Mouse (Mus musculus): ENCODE results near the gene Klhl3. TPM values are rescaled to one million over a fixed set of nuclear protein-coding genes. Genes with fewer than 3 reads are reported as not detected.

Klhl3 gene
- total RNA-seq, 4 experiments from 2014 or later: 2.0 to 3.1 (median 2.4) TPM

- DNase-seq (ENCODE audit: low spot score): peak; percentile 55
Observed at GRCm38 (mm10) chr13:58066496-58067389, 46.6 kb downstream of the Klhl3 start.

GRCm38 (mm10) chr13:58066081-58066495 is 47.3 kb downstream of the Klhl3 start:
- DNase-seq (ENCODE audit: low spot score): no peak

DNA sequence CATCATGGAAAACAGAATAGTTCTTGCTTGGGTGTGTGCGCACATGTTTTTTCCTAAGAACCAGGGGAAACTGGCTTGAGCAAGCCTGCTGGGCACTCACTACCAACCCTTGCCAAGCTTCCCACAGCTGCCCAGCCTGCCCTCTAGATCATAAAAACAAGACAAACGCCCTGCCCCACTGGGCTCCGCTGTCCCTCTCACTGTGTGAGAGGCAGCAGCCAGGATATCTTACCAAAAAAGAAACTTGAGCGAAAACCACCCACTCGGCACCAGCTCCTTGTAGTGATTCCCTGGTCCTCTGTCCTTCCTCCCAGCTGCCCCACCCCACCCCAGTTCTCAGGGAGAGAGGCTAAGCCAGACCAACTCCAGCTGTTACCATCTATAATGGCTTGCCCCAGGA is 48.1 kb downstream of the Klhl3 start:
- no peak for DNase-seq (ENCODE audit: low spot score)

DNA sequence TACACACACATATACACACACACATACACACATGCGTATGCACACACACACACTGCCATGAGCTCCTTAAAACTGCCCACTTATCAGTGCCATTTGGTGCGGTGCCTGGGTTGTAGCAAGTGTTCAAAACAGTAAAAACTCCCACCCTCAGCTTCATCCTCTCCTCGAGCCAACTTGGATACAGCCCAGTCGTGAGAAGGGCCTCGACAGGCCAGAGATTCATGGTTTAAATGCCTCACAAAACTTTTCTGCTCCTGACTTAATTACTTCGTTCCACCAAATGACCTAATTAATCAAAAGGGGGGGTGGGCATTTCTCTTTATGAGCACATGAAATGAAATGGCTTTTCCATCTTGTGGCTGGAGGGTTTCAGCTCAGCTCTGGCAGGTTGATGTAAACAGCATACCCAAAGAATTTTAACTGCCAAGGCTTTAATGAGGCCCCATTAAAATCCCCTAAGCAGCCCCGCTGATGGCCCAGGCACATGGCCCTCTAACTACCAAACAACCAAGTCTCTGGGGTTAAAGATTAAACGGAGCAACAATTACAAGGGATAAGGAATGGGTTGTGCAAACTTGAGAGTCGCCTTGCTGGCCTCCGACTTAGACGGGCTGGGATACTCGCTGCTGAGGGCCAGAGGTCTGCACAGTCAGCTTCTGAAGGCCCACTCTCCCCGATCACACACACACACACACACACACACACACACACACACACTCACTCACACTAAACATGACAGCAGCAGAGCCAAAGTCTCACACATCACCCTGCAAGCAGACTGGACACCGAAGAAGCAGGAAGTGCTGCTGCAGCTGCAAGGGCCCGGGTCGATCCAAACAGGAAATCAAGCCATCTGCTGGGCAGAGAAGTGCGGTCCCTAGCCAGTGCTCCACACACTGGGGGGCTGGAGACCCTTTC is 55.2 kb downstream of the Klhl3 start:
- DNase-seq (ENCODE audit: low spot score): peak; percentile 44

GRCm38 (mm10) chr13:58056618-58057017 is 56.8 kb downstream of the Klhl3 start:
- no peak for DNase-seq (ENCODE audit: low spot score)

DNA sequence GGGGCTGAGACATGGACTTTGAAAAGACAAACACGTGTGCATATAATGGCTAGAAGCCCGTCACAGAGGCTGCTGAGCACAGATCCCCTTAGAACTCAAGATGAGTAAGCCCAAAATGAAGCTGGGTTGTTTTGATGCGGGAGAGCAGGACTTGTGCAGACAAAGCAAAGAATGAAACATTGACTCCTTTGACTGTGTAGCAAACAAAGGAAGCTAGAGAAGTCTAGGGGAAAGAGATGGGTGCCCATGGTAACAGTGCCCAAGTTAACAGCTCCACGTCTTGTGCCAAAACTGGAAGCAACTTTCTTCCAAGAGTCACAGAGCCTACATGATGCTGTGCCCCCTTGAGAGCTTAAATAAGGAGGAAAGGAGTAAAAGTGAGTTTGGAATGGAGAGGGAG is 59.8 kb downstream of the Klhl3 start:
- no peak for DNase-seq (ENCODE audit: low spot score)

DNA sequence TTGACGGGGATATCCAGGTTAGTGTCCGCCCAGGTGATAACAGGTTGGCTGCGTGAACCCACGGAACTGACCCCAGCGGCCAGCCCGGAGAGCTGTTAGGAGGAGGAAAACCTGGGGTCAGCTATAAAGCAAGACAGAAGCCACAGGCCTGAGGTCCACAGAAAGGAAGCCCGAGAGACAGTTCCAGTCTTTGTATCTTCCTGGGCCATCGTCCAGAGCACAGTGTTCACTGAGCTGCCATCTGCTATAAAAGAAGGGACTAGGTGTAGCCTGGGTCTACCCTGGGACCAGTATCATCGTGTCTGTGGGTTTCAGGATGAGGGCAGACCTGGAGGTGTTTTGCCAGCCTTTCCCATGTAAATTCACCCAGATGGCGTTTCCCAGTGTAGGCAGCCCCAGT is 61.7 kb downstream of the Klhl3 start:
- DNase-seq (ENCODE audit: low spot score): no peak

DNA sequence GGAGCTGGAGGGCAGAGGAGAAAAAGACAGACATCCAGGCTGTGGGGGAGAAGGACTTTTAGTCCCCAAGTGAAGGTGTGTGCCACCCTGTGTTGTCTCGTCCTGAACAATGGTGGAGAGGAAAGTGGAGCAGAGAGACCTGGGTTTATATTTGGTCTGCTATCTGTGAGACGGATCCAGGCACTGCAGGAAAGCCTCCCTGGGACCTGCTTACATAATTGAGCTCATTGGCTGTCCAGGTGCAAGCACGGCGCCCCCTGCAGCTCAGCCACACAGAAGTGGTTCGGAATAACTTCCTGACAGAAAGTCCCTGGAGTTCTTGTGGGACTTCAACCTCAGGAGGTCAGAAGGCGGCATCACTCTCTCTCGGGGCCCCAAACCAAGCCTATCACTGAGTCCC is 62.1 kb downstream of the Klhl3 start:
- no peak for DNase-seq (ENCODE audit: low spot score)

- no peak for DNase-seq (ENCODE audit: low spot score)
Observed at GRCm38 (mm10) chr13:58049121-58049520, 64.3 kb downstream of the Klhl3 start.

GRCm38 (mm10) chr13:58048076-58048475 is 65.3 kb downstream of the Klhl3 start:
- no peak for DNase-seq (ENCODE audit: low spot score)

DNA sequence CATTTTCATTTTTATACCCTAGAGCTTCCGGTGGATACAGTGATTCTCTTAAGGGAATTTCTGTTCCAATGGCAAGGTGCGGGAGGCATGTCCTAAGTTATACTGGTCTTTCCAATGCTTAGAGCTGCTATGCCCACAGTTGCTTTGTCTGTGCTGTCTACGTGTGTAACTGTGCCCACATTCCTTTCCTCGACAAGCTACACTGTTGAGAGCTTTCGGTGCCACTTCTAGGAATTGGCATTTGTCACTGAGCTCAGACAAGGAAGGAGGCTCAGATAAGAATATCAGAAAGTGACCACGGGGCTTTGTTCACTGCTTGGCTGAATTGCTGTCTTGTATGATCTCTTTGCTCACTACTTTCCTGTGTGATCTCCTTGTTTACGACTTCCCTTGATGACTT is 67.2 kb downstream of the Klhl3 start:
- DNase-seq (ENCODE audit: low spot score): no peak

GRCm38 (mm10) chr13:58045278-58045677 is 68.1 kb downstream of the Klhl3 start:
- DNase-seq (ENCODE audit: low spot score): no peak

- DNase-seq (ENCODE audit: low spot score): no peak
Observed at GRCm38 (mm10) chr13:58043278-58043677, 70.1 kb downstream of the Klhl3 start.

DNA sequence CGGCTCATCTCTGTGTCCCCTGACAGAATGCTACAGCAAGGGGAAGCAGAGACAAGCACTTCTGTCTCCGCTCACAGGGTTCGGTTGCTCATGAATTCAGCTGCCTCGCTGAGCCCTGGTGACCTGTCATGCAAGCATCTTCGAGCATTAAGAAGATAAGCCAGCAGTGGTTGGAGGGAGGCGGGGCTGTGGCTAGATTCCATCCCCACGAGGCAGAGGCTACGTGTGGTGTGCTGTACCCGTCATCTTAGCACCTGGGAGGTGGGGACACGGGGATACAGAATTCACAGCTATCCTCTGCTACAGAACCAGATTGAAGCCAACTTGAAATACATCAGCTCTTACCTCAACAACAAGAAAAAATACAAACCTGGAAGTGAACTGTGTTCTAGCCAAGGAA is 73.3 kb downstream of the Klhl3 start:
- DNase-seq (ENCODE audit: low spot score): no peak

- DNase-seq (ENCODE audit: low spot score): no peak
Observed at GRCm38 (mm10) chr13:58037506-58037905, 75.9 kb downstream of the Klhl3 start.

GRCm38 (mm10) chr13:58035470-58036156 is 77.8 kb downstream of the Klhl3 start:
- peak; percentile 70 for DNase-seq (ENCODE audit: low spot score)

DNA sequence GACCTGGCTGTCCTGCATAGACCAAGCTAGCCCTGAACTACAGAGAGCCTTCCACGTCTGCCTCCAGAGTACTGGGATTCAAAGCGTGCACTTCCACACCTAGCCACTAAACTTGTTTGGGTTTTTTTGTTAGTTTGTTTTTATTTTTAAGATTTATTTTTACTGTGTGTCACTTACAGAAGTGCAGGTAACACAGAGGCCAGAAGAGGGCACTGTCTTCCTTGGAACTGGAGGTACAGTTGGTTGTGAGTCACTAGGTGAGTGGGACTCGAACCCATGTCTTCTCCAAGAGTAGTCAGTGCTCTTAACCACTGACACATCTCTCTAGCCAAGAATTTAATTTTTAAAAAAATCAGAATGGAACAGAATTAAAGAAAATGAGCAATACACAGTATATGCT is 78.4 kb downstream of the Klhl3 start:
- no peak for DNase-seq (ENCODE audit: low spot score)

DNA sequence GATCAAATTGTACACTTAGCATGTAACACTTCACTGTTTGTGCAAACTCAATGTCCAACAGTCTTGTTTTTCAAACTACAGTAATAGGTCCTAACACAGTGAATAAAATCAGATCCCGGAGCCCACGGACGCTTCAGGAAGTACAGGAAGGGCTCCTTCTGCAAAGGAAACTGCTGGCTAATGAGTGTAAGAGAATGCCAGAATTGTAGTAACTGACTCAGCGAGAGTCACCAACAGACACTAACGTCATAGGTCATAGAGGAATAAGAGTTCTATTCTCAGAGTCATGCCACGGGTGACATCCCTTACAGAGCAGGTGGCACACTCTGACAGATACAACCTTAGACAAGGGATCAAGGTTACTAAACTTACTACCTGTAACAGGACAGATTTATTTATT is 78.9 kb downstream of the Klhl3 start:
- DNase-seq (ENCODE audit: low spot score): peak; percentile 21

DNA sequence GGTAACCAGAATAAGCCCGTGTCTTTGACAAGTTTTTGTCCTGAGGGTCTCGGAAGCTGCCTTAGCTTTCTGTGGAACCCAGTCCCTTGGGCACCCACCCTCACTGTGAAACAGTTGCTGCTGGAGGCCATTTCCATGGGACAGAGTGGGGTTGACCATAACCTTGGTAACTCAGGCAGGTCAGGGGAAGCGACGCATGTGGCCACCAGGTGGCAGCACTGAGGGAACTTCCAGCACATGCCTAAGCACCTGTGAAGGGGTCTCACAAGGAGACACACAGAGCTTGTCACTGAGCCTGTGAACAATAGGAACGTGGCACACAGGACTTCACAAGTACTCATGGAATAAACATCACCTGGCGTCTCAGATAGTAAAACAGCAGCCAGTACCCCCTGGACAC is 81.6 kb downstream of the Klhl3 start:
- peak; percentile 34 for DNase-seq (ENCODE audit: low spot score)

DNA sequence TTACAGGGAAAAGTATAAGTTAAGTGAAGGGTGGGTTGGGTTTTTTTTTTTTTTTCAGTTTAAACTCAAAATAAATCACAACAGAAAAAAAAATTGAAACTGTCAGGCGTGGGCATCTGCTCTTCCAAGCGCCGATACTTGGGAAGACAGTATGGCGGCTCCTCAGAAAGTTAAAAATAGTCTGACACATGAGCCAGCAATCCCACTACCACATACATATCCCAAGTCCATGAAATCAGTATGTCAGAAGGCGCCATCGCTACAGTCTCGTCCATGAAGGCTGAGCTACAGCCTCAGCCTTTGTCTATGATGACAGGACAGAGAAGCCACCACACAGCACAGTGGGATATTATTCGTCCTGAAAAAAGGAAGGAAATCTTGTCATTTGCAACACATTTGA is 86.3 kb downstream of the Klhl3 start:
- no peak for DNase-seq (ENCODE audit: low spot score)

- DNase-seq (ENCODE audit: low spot score): no peak
Observed at GRCm38 (mm10) chr13:58025701-58026414, 87.5 kb downstream of the Klhl3 start.

Data from heart, adult 8-10 months (tissue).